Mouse (Mus musculus) C2C12 (cell line): ENCODE measurements around the gene Zfp384. TPM values are rescaled to one million over a fixed set of nuclear protein-coding genes. Genes with fewer than 3 reads are reported as not detected.

Experiments used
- H3K27me3 ChIP-seq: one replicate; pipeline ENCODE4 v1.6.1; 2011; ENCODE audit not compliant: control insufficient read depth, insufficient read depth, insufficient read length
- H3K36me3 ChIP-seq: one replicate; pipeline ENCODE4 v1.6.1; 2011; ENCODE audit not compliant: control insufficient read depth, insufficient read depth
- H3K4me3 ChIP-seq: one replicate; pipeline ENCODE4 v1.5.1; 2011; ENCODE audit warnings: mild to moderate bottlenecking, control low read depth; ENCODE audit not compliant: poor library complexity, insufficient read depth, severe bottlenecking
- H3K79me2 ChIP-seq: one replicate; pipeline ENCODE4 v1.6.1; 2011; ENCODE audit not compliant: control insufficient read depth, insufficient read depth
- H3K79me3 ChIP-seq: one replicate; pipeline ENCODE4 v1.6.1; 2011; ENCODE audit warnings: low read depth, control low read depth
- H3ac ChIP-seq: one replicate; pipeline ENCODE3; 2011; ENCODE audit warnings: low read depth; ENCODE audit not compliant: control insufficient read depth, insufficient read length
- CEBPB ChIP-seq: IDR thresholded peaks from one replicate; pipeline ENCODE4 v1.6.1; 2011; ENCODE audit warnings: low read depth, mild to moderate bottlenecking, control low read depth, moderate library complexity
- CTCF ChIP-seq: IDR thresholded peaks from one replicate; pipeline ENCODE4 v1.5.1; 2011; ENCODE audit not compliant: control insufficient read depth, insufficient read depth, insufficient read length
- FOSL1 ChIP-seq: IDR thresholded peaks from one replicate; pipeline ENCODE4 v1.8.0; 2011; ENCODE audit warnings: mild to moderate bottlenecking, low read length; ENCODE audit not compliant: poor library complexity, insufficient read depth, severe bottlenecking
- MAX ChIP-seq: IDR thresholded peaks from one replicate; pipeline ENCODE4 v1.6.1; 2011; ENCODE audit warnings: mild to moderate bottlenecking, control low read depth
- MYOD1 ChIP-seq: IDR thresholded peaks from one replicate; pipeline ENCODE4 v1.6.1; 2011; ENCODE audit warnings: low read depth; ENCODE audit not compliant: control insufficient read depth, insufficient read length
- MYOG ChIP-seq: IDR thresholded peaks from one replicate; pipeline ENCODE4 v1.6.1; 2011; ENCODE audit not compliant: control insufficient read depth, insufficient read length; ENCODE audit errors: extremely low read depth
- USF1 ChIP-seq: IDR thresholded peaks from one replicate; pipeline ENCODE4 v1.6.1; 2011; ENCODE audit warnings: low read depth, mild to moderate bottlenecking, control low read depth, moderate library complexity
- polyA plus RNA-seq: library from polyadenylated mRNA; unstranded; fragments of >200 nt; fragmentation: generic; extraction: Trizol; gene quantifications from one replicate; pipeline ENCODE4 v1.2.1, GENCODE M21; 2012; ENCODE audit warnings: missing spikeins

Gene Zfp384
- polyA plus RNA-seq, 1 experiment, result 27.8 TPM

DNA sequence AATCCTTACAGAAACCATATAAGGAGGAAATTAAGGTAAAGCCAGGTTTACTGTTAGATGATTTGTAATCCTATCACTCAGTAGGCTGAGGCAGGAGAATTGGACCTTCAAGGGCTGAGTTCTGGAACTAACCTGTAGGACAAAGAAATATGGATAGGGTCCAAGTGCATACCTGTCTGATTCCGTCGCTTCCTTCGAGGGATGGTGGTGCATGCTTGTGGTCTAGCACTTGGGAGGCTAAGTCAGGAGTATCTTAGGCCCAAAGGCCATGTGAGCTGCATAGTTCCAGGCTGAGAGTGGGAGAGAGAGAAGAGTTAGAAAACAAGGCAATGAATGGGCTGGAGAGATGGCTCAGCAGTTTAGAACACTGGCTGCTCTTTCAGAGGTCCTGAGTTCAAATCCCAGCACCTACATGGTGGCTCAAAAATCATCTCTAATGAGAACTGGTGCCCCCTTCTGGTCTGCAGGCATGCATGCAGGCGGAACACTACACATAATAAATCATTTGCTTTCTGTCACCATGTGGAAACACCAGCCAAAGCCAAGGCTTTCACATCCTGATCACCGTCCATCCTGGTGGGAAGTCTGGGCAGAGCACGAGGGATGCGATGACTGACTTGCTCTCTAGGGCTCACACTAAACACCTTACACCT lies 42.4 kb upstream of the Zfp384 start:
- Histone ChIP-seq H3K79me3 (peaks cover 25% of the 10 kb centered on the region), H3K4me3 (peak overlapping the region; percentile 85), H3K36me3 (peaks cover 21% of the 10 kb centered on the region), H3ac (no peak overlapping the region), H3K27me3 (no peaks in the 10 kb centered on the region), H3K79me2 (peaks cover 48% of the 10 kb centered on the region)
- no peak for TF ChIP-seq CEBPB
- no peak for TF ChIP-seq USF1
- TF ChIP-seq MYOG, result no peak
- TF ChIP-seq CTCF, result no peak

DNA sequence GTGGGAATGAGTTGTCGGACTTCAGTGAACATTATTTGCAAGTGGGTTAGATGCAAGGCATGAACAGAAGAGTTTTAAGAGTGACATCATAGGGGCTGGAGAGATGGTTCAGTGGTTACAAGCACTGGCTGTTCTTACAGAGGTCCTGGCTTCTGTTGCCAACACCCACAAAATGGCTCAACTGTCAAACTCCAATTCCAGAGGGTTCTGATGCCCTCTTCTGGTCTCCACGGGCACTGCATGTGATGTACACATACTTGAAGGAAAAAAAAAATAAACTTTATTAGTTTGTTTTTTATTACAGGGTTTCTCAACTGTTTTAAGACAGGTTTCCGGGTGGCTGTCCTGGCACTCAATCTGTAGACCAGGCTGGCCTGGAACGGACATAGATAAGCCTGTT lies 41.2 kb upstream of the Zfp384 start:
- H3K36me3 ChIP-seq, result peaks cover 13% of the 10 kb centered on the region
- peaks cover 24% of the 10 kb centered on the region for H3K79me3 ChIP-seq
- no peaks in the 10 kb centered on the region for H3K27me3 ChIP-seq
- H3K79me2 ChIP-seq, result peaks cover 39% of the 10 kb centered on the region
- no peak for TF ChIP-seq MAX
- no peak for TF ChIP-seq MYOG
- no peak for TF ChIP-seq USF1
- H3ac ChIP-seq, result no peak overlapping the region
- H3K4me3 ChIP-seq, result no peak overlapping the region

- no peaks in the 10 kb centered on the region for H3K79me3 ChIP-seq
- no peaks in the 10 kb centered on the region for H3K79me2 ChIP-seq
- H3K36me3 ChIP-seq, result no peaks in the 10 kb centered on the region
- H3K27me3 ChIP-seq, result peaks cover 7% of the 10 kb centered on the region
- H3ac ChIP-seq, result no peak overlapping the region
- TF ChIP-seq USF1 (no peak), MAX (no peak), FOSL1 (no peak), MYOG (no peak), CEBPB (no peak), MYOD1 (no peak), CTCF (no peak)
- H3K4me3 ChIP-seq, result no peak overlapping the region
These were observed 16.7 kb upstream of the Zfp384 start for GRCm38 (mm10) chr6:124992241-124992640.

GRCm38 (mm10) chr6:124993365-124993764 lies 15.6 kb upstream of the Zfp384 start:
- no peak overlapping the region for H3K4me3 ChIP-seq
- H3K36me3 ChIP-seq, result no peaks in the 10 kb centered on the region
- TF ChIP-seq CEBPB (no peak), FOSL1 (peak; percentile 8), USF1 (peak; percentile 98), MAX (peak; percentile 96), MYOD1 (no peak), MYOG (no peak), CTCF (no peak)
- H3K27me3 ChIP-seq, result peaks cover 11% of the 10 kb centered on the region
- no peak overlapping the region for H3ac ChIP-seq
- H3K79me3 ChIP-seq, result no peaks in the 10 kb centered on the region
- H3K79me2 ChIP-seq, result no peaks in the 10 kb centered on the region

GRCm38 (mm10) chr6:124993876-124994275 lies 15.1 kb upstream of the Zfp384 start:
- peaks cover 11% of the 10 kb centered on the region for H3K27me3 ChIP-seq

DNA sequence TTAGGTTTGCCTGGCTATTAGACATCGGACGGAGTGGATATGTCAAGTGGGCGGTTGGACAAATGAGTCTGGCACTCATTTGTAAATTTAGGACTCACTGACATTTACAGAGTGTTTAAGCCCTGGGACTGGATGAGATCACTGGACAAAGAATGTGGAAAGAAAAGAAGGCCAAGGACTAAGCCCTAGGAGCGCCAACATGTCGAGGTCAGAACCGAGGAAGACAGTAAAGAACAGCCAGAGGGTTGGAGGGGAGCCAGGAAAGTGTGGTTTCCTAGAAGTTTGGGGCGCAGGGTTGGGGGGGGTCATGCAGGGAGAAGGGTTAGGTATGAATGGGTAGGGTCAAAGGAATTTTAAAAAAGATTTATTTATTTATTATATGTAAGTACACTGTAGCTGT lies 13.7 kb upstream of the Zfp384 start:
- H3ac ChIP-seq, result no peak overlapping the region
- no peak for TF ChIP-seq MYOD1
- TF ChIP-seq CEBPB, result no peak
- TF ChIP-seq FOSL1, result no peak
- TF ChIP-seq CTCF, result no peak
- TF ChIP-seq MYOG, result no peak
- no peak for TF ChIP-seq MAX
- no peak for TF ChIP-seq USF1
- no peaks in the 10 kb centered on the region for H3K79me3 ChIP-seq
- H3K27me3 ChIP-seq, result peaks cover 11% of the 10 kb centered on the region
- no peaks in the 10 kb centered on the region for H3K79me2 ChIP-seq
- no peak overlapping the region for H3K4me3 ChIP-seq
- no peaks in the 10 kb centered on the region for H3K36me3 ChIP-seq

More at GRCm38 (mm10) chr6:124993876-124994275, 15.1 kb upstream of the Zfp384 start:
- Histone ChIP-seq H3K79me3 (no peaks in the 10 kb centered on the region), H3K36me3 (no peaks in the 10 kb centered on the region), H3ac (no peak overlapping the region), H3K4me3 (no peak overlapping the region), H3K79me2 (no peaks in the 10 kb centered on the region)
- TF ChIP-seq CEBPB, result no peak
- TF ChIP-seq CTCF, result no peak
- TF ChIP-seq MYOG, result no peak
- no peak for TF ChIP-seq MYOD1
- no peak for TF ChIP-seq FOSL1
- TF ChIP-seq USF1, result no peak
- TF ChIP-seq MAX, result no peak
